11 mouse cellular contexts compared by ENCODE assay signal in genomic region chr4:62878927-62879326, GRCm38 (mm10).
A peak's percentile ranks its signal among the peaks of the same experiment; 100 is the strongest.
DNase-seq lines count a peak whose midpoint lies in the region; TF ChIP-seq lines count a peak whose summit lies in the region.
"Had no signal": no experiment of that assay in that cellular context is flagged by ENCODE, and none has a peak within 500 bp of the region (broad histone marks: within the 10 kb centered on the region; RNA-seq: fewer than 3 reads in every experiment).

No protein-coding gene starts in this region.

- no peak overlapping the region for H3K27ac ChIP-seq in gastrocnemius, adult 2 months
- H3K27ac ChIP-seq: embryonic facial prominence, embryonic 12.5 days; neural tube, embryonic 12.5 days had no signal

- TF ChIP-seq POLR2A in lung, adult 2 months (IDR thresholded peaks at IDR 0.05; ENCODE audit: borderline replicate concordance, extremely low read depth, low read depth, low read length) = no peak

- TF ChIP-seq CTCF in lung, adult 2 months (IDR thresholded peaks at IDR 0.05; ENCODE audit: insufficient read depth, low read length) = no peak
- no peak for TF ChIP-seq CTCF in gastrocnemius, adult 2 months (IDR thresholded peaks at IDR 0.05)

- H3K4me1 ChIP-seq in lung, adult 2 months (ENCODE audit: control insufficient read depth, insufficient read depth, low read length) = no peaks in the 10 kb centered on the region
- H3K4me1 ChIP-seq: embryonic facial prominence, embryonic 12.5 days; neural tube, embryonic 12.5 days had no signal

- WGBS in lung, adult 2 months = 65% methylated on average over 3 of the region's 3 CpGs

- H3K4me3 ChIP-seq in lung, adult 2 months (replicated peaks; ENCODE audit: extremely low read depth, low read depth, low read length) = no peak overlapping the region
- no peak overlapping the region for H3K4me3 ChIP-seq in gastrocnemius, adult 2 months
- H3K4me3 ChIP-seq: embryonic facial prominence, embryonic 12.5 days; neural tube, embryonic 12.5 days had no signal

- DNase-seq in lung, adult 18-20 months = peak; percentile 15 to 38
- no peak for DNase-seq in lung, adult 2 months
- DNase-seq in gastrocnemius, adult 2 months = peak; percentile 50
- DNase-seq in heart, postnatal 25 days (ENCODE audit: low spot score) = peak; percentile 58
- peak; percentile 24 to 48 for DNase-seq in lung, postnatal 4 days
- no peak for DNase-seq in embryo, embryonic 11 days
- DNase-seq in testis, postnatal 14 days (ENCODE audit: low spot score) = no peak
- DNase-seq: kidney, adult 9 months; spleen, adult 18-20 months had no signal

- intact Hi-C loops in gastrocnemius, adult 2 months (cut with DNase I) = no loop called here
- intact Hi-C loops in heart, postnatal 25 days (cut with DNase I) = no loop called here

Comparison
In these comparisons a context has a peak if more than half of its experiments do, and no peak if none do; other contexts are left out.
1. DNase-seq: peak in lung, adult 18-20 months (2 of 2), gastrocnemius, adult 2 months (single experiment), heart, postnatal 25 days (single experiment) and lung, postnatal 4 days (2 of 2); none in lung, adult 2 months (single experiment), embryo, embryonic 11 days (single experiment) and testis, postnatal 14 days (single experiment).